Mouse (Mus musculus): Measurements from ENCODE around the gene Acot3.
"Not testable (repeated sequence)": the region's sequence is repeated elsewhere in the genome, so short reads cannot be mapped to it uniquely, and the experiment has no call there.

Acot3 gene

GRCm38 (mm10) chr12:84051937-84052474 is at the start of gene Acot3:
Gene Acot3, plus strand, starts transcription at chr12:84052144.
- DNase-seq, result no peak

- DNase-seq, result no peak
These were observed 48.1 kb upstream of the Acot3 start for GRCm38 (mm10) chr12:84003866-84004265.

GRCm38 (mm10) chr12:84008251-84008650 is 43.7 kb upstream of the Acot3 start:
- DNase-seq, result no peak

GRCm38 (mm10) chr12:84008729-84009128 is 43.2 kb upstream of the Acot3 start:
- DNase-seq, result no peak

GRCm38 (mm10) chr12:84009171-84009965 is 42.6 kb upstream of the Acot3 start, which contains the start of gene Acot1:
Gene Acot1, plus strand, starts transcription at chr12:84009490.
- peak; percentile 52 for DNase-seq

- DNase-seq, result no peak
These were observed 41.7 kb upstream of the Acot3 start for GRCm38 (mm10) chr12:84010201-84010600.

GRCm38 (mm10) chr12:84011251-84012040 is 40.5 kb upstream of the Acot3 start:
- DNase-seq, result peak; percentile 58

GRCm38 (mm10) chr12:84013130-84013529 is 38.8 kb upstream of the Acot3 start:
- DNase-seq, result no peak

- peak; percentile 13 for DNase-seq
These were observed 38.2 kb upstream of the Acot3 start for GRCm38 (mm10) chr12:84013701-84014100.

- not testable (repeated sequence) for DNase-seq
These were observed 31.4 kb upstream of the Acot3 start for GRCm38 (mm10) chr12:84020528-84020927.

- not testable (repeated sequence) for DNase-seq
These were observed 29.7 kb upstream of the Acot3 start for GRCm38 (mm10) chr12:84022266-84022665.

- DNase-seq, result no peak
These were observed 28.7 kb upstream of the Acot3 start for GRCm38 (mm10) chr12:84023052-84023745.

GRCm38 (mm10) chr12:84025888-84026287 is 26.1 kb upstream of the Acot3 start:
- DNase-seq, result no peak

- DNase-seq, result not testable (repeated sequence)
These were observed 23.6 kb upstream of the Acot3 start for GRCm38 (mm10) chr12:84028328-84028727.

GRCm38 (mm10) chr12:84029043-84029442 is 22.9 kb upstream of the Acot3 start:
- not testable (repeated sequence) for DNase-seq

- DNase-seq, result peak; percentile 70
These were observed 21.1 kb upstream of the Acot3 start for GRCm38 (mm10) chr12:84030659-84031332.

GRCm38 (mm10) chr12:84032854-84033253 is 19.1 kb upstream of the Acot3 start:
- no peak for DNase-seq

GRCm38 (mm10) chr12:84033302-84033701 is 18.6 kb upstream of the Acot3 start:
- not testable (repeated sequence) for DNase-seq

GRCm38 (mm10) chr12:84034108-84034507 is 17.8 kb upstream of the Acot3 start:
- no peak for DNase-seq

- peak; percentile 27 for DNase-seq
These were observed 13.7 kb upstream of the Acot3 start, which contains the start of gene Acot4 for GRCm38 (mm10) chr12:84038241-84038640. Gene Acot4, plus strand, starts transcription at chr12:84038379.

- DNase-seq, result peak; percentile 45
These were observed 13.2 kb upstream of the Acot3 start, which contains the start of gene Gm49366 for GRCm38 (mm10) chr12:84038691-84039111. Gene Gm49366, plus strand, starts transcription at chr12:84038935.

GRCm38 (mm10) chr12:84042248-84042647 is 9.7 kb upstream of the Acot3 start:
- no peak for DNase-seq
